Mouse (Mus musculus) liver, embryonic 11.5 days (tissue): Measurements from ENCODE around the gene Mier2. TPM values are rescaled to one million over a fixed set of nuclear protein-coding genes. Genes with fewer than 3 reads are reported as not detected.
A peak's percentile ranks its signal among the peaks of the same experiment; 100 is the strongest.

ENCODE experiments used
- ATAC-seq: fragments of 200-750 bp; cut with Nextera tagmentation; replicated peaks from 2 replicates; pipeline ENCODE4 v1.8.0; 2017; ENCODE audit warnings: moderate number of reproducible peaks, mild to moderate bottlenecking, moderate TSS enrichment, moderate library complexity; ENCODE audit not compliant: low FRiP score
- DNase-seq: peaks from one replicate; pipeline ENCODE4 v3.0.0-alpha.2; 2017; ENCODE audit warnings: low spot score
- H3K27ac ChIP-seq: fragments of 300-500 bp; sonication (generic); 2 replicates; pipeline ENCODE4 v1.5.1; 2014; ENCODE audit warnings: mild to moderate bottlenecking, low read depth, low read length, control low read depth
- H3K27me3 ChIP-seq: fragments of 300-500 bp; sonication (generic); replicated peaks from 2 replicates; pipeline ENCODE4 v1.6.1; 2014; ENCODE audit warnings: low read length, mixed read lengths; ENCODE audit not compliant: control insufficient read depth, insufficient read depth
- H3K36me3 ChIP-seq: fragments of 300-500 bp; sonication (generic); 2 replicates; pipeline ENCODE4 v1.6.1; 2014; ENCODE audit warnings: mild to moderate bottlenecking, low read length, moderate library complexity, mixed read lengths; ENCODE audit not compliant: control insufficient read depth, insufficient read depth
- H3K4me1 ChIP-seq: fragments of 300-500 bp; sonication (generic); replicated peaks from 2 replicates; pipeline ENCODE4 v1.6.1; 2014; ENCODE audit warnings: low read length, mixed read lengths; ENCODE audit not compliant: control insufficient read depth, insufficient read depth
- H3K4me2 ChIP-seq: fragments of 300-500 bp; sonication (generic); 2 replicates; pipeline ENCODE4 v1.6.1; 2014; ENCODE audit warnings: mild to moderate bottlenecking, control low read depth, moderate library complexity
- H3K4me3 ChIP-seq: fragments of 300-500 bp; sonication (generic); 2 replicates; pipeline ENCODE4 v1.5.1; 2014; ENCODE audit warnings: low read depth, low read length, control low read depth
- H3K9ac ChIP-seq: fragments of 300-500 bp; sonication (generic); 2 replicates; pipeline ENCODE4 v1.6.1; 2014; ENCODE audit warnings: low read depth, low read length, control low read depth
- H3K9me3 ChIP-seq: fragments of 300-500 bp; sonication (generic); 2 replicates; pipeline ENCODE4 v1.6.1; 2016; ENCODE audit warnings: low read length, inconsistent platforms, mixed read lengths; ENCODE audit not compliant: control insufficient read depth
- WGBS: fragments of 180-500 bp; shearing (Covaris S2); extraction: QIAGEN DNeasy Blood & Tissue Kit; methylation state at CpG from one replicate; pipeline ENCODE4 v1.1.7; 2014; 5-methylcytosine and 5-hydroxymethylcytosine counted together
- polyA plus RNA-seq: library from polyadenylated mRNA; unstranded; fragments of >200 nt; fragmentation: Nextera tagmentation; extraction: Ambion mirVana; gene quantifications from 2 replicates; pipeline ENCODE4 v1.2.1, GENCODE M21; 2014

Gene Mier2
- polyA plus RNA-seq, 1 experiment from 2014 or later = 33.1 TPM

- ATAC-seq = no peak
- Histone ChIP-seq H3K27me3 (no peaks in the 10 kb centered on the region), H3K9me3 (no peaks in the 10 kb centered on the region), H3K4me1 (0 out of 2 replicates have a peak, but pooled peaks cover 4% of the 10 kb centered on the region), H3K36me3 (peaks cover 4% of the 10 kb centered on the region; the same call in 1 of the 2 replicates), H3K4me3 (no peak overlapping the region), H3K27ac (no peak overlapping the region), H3K4me2 (no peak overlapping the region), H3K9ac (no peak overlapping the region)
- 84% methylated on average over 12 of the region's 12 CpGs for WGBS
- peak; percentile 25 for DNase-seq
Measured at GRCm38 (mm10) chr10:79526661-79527452, 28.1 kb downstream of the Mier2 start.

GRCm38 (mm10) chr10:79525456-79526325 lies 29.3 kb downstream of the Mier2 start:
- Histone ChIP-seq H3K9me3 (no peaks in the 10 kb centered on the region), H3K9ac (no peak overlapping the region), H3K36me3 (peaks cover 4% of the 10 kb centered on the region; the same call in 1 of the 2 replicates), H3K4me2 (no peak overlapping the region), H3K27me3 (no peaks in the 10 kb centered on the region), H3K4me3 (no peak overlapping the region), H3K4me1 (0 out of 2 replicates have a peak, but pooled peaks cover 4% of the 10 kb centered on the region), H3K27ac (no peak overlapping the region)
- DNase-seq = peak; percentile 27
- 86% methylated on average over 8 of the region's 8 CpGs for WGBS
- no peak for ATAC-seq

DNA sequence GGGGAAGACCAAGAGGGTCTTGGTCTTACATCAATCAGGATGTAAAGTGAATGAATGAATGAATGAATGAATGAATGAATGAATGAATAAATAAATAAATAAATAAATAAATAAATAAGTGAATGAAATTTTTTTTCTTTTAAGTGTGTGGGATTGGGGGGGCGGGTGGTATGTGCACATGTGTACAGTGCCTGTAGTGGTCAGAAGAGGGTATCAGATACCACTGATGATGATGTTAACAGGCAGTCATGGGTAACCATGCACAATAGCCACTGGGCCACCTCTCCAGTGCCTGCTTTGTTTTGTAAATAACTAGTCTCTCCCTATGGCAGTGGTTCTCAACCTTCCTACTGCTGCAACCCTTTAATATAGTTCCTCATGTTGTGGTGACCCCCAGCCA lies 30.6 kb downstream of the Mier2 start:
- Histone ChIP-seq H3K36me3 (peaks cover 4% of the 10 kb centered on the region; the same call in 1 of the 2 replicates), H3K4me2 (no peak overlapping the region), H3K9ac (no peak overlapping the region), H3K9me3 (no peaks in the 10 kb centered on the region), H3K27me3 (no peaks in the 10 kb centered on the region), H3K4me3 (no peak overlapping the region), H3K27ac (no peak overlapping the region), H3K4me1 (no peaks in the 10 kb centered on the region)
- DNase-seq (no peak), ATAC-seq (no peak)
- WGBS = 90% methylated on average over 1 of the region's 1 CpGs

GRCm38 (mm10) chr10:79506709-79507108 lies 48.3 kb downstream of the Mier2 start:
- Histone ChIP-seq H3K36me3 (no peaks in the 10 kb centered on the region), H3K27ac (no peak overlapping the region), H3K9ac (no peak overlapping the region), H3K4me1 (no peaks in the 10 kb centered on the region), H3K27me3 (no peaks in the 10 kb centered on the region), H3K4me3 (no peak overlapping the region), H3K9me3 (no peaks in the 10 kb centered on the region), H3K4me2 (no peak overlapping the region)
- no peak for ATAC-seq
- DNase-seq = no peak
- 59% methylated on average over 2 of the region's 2 CpGs for WGBS

DNA sequence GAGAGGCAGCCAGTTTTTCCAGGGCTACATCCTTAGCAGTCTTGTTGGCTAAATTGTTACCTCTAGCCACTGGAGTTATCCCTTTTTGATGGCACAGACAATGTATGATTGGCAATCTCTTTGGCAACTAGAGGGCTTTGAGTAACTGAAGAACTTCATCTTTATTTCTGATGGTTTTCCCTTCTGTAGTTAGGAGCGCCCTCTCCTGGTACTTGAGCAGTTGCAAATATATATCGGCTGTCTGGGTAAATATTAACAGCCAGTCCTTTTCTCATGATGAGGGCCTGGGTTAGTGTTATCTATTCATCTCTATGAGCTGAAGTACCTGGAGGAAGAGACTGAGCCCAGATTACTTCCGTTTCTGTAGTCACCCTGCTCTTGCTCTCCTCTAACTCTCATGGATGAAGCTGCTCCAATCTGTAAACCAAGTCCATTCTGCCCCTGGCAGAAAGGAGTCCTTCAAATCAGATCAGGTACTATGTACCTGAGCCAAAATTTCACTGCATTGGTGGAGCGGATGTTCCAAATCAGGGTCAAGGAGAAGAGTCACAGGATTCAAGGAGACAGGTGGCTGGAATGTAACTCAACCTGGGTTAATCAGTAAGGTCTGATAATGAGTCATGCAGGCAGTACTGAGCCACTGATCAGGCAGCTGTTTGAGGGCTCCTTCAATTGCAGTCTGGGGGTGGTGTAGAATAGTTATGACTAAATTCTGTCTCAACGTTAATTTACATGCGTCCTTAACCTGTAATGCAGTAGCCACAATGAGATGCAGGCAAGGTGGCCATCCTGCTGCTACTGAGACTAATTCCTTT lies 52.0 kb downstream of the Mier2 start:
- H3K9me3 ChIP-seq = no peaks in the 10 kb centered on the region
- H3K27ac ChIP-seq = no peak overlapping the region
- H3K27me3 ChIP-seq = no peaks in the 10 kb centered on the region
- WGBS = 66% methylated on average over 6 of the region's 6 CpGs
- H3K9ac ChIP-seq = no peak overlapping the region
- ATAC-seq (no peak), DNase-seq (no peak)
- no peak overlapping the region for H3K4me3 ChIP-seq
- H3K4me1 ChIP-seq = no peaks in the 10 kb centered on the region
- no peak overlapping the region for H3K4me2 ChIP-seq
- H3K36me3 ChIP-seq = no peaks in the 10 kb centered on the region

DNA sequence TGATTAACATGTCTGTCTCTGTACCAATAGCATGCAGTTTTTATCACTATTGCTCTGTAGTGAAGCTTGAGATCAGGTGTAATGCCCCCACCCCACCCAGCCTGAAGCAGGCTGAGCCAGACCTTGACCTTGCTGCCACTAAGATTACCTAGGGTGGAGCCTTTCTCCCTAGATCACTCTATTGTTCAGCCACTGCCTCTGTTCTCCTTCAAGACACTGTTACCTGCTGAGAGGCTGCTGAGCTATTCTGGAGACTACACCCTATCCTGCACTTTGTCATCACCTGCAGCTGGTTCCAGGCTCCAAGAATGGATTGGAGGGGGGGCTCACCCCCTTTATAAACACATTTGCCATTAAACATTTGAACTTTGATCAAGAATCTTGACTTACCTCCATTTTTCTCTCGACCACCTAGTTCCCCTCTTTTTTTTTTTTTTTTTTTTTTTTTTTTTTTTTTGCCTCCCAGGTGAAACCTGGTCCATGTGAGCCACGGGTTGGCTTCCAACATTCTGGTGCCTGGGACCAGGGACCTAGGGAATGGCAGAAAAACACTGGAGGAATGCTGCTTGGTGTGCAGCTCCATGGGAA lies 58.2 kb downstream of the Mier2 start:
- Histone ChIP-seq H3K4me2 (no peak overlapping the region), H3K4me3 (no peak overlapping the region), H3K27me3 (no peaks in the 10 kb centered on the region), H3K4me1 (no peaks in the 10 kb centered on the region), H3K9ac (no peak overlapping the region), H3K27ac (no peak overlapping the region), H3K36me3 (no peaks in the 10 kb centered on the region), H3K9me3 (no peaks in the 10 kb centered on the region)
- DNase-seq (no peak), ATAC-seq (no peak)
- WGBS = 45% methylated on average over 2 of the region's 2 CpGs

- H3K4me2 ChIP-seq = no peak overlapping the region
- ATAC-seq (no peak), DNase-seq (no peak)
- no peaks in the 10 kb centered on the region for H3K27me3 ChIP-seq
- WGBS = 47% methylated on average over 3 of the region's 3 CpGs
- H3K36me3 ChIP-seq = no peaks in the 10 kb centered on the region
- H3K4me1 ChIP-seq = no peaks in the 10 kb centered on the region
- no peaks in the 10 kb centered on the region for H3K9me3 ChIP-seq
- no peak overlapping the region for H3K27ac ChIP-seq
- no peak overlapping the region for H3K4me3 ChIP-seq
- H3K9ac ChIP-seq = no peak overlapping the region
Measured at GRCm38 (mm10) chr10:79495886-79496285, 59.1 kb downstream of the Mier2 start.
